Mouse (Mus musculus): ENCODE results near the gene Lsamp. TPM values are rescaled to one million over a fixed set of nuclear protein-coding genes. Genes with fewer than 3 reads are reported as not detected.

Gene Lsamp
- polyA plus RNA-seq, 1 experiment from 2014 or later: 11.8 TPM

GRCm38 (mm10) chr16:40290132-40290531, 306.0 kb downstream of the Lsamp start:
- H3K27me3 ChIP-seq: no peaks in the 10 kb centered on the region
- H3K4me2 ChIP-seq: no peak overlapping the region
- no peak for ATAC-seq (ENCODE audit: insufficient number of reproducible peaks, insufficient read depth, low FRiP score, low TSS enrichment, low read depth)
- H3K9ac ChIP-seq: no peak overlapping the region
- H3K4me3 ChIP-seq: no peak overlapping the region
- WGBS: 57% methylated on average over 4 of the region's 4 CpGs
- no peaks in the 10 kb centered on the region for H3K36me3 ChIP-seq
- peaks cover 5% of the 10 kb centered on the region; the same call in 1 of the 2 replicates for H3K4me1 ChIP-seq
- no peaks in the 10 kb centered on the region for H3K9me3 ChIP-seq
- no peak overlapping the region for H3K27ac ChIP-seq

DNA sequence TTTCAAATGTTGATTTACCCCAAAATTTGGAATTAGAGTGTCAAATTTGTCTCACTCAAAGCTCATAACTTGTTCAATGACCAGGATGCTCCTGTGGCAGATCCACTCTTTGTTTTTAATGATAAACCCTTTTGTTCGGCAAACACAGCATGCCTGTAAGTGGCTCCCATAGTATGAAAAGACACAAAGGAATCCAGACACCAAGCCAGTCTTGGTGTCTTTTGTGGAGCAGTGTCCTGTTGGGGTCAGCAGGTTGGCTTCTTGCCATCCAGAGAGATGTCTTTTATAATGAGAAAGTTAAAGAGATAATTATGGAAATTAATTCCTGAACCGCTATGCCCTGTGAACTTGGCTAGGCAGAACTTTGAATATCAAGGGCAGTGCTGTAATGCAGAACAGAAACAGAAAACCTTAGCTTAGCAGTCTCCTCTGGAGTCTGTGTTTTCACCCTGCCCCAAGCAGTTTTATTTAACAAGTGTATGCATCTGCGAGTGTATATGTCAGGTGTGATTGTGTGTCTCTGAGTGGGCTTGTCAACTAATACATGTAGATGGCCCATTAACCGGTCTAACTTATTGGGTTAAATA, 310.2 kb downstream of the Lsamp start:
- Histone ChIP-seq H3K4me2 (no peak overlapping the region), H3K36me3 (no peaks in the 10 kb centered on the region), H3K9ac (no peak overlapping the region), H3K4me1 (peaks cover 5% of the 10 kb centered on the region; the same call in 1 of the 2 replicates), H3K4me3 (no peak overlapping the region), H3K27me3 (no peaks in the 10 kb centered on the region), H3K27ac (no peak overlapping the region), H3K9me3 (no peaks in the 10 kb centered on the region)
- WGBS: 54% methylated on average over 4 of the region's 4 CpGs
- ATAC-seq (ENCODE audit: insufficient number of reproducible peaks, insufficient read depth, low FRiP score, low TSS enrichment, low read depth): no peak

GRCm38 (mm10) chr16:40295240-40295639, 311.1 kb downstream of the Lsamp start:
- Histone ChIP-seq H3K27me3 (no peaks in the 10 kb centered on the region), H3K9me3 (no peaks in the 10 kb centered on the region), H3K27ac (no peak overlapping the region), H3K4me1 (peaks cover under 1% of the 10 kb centered on the region; the same call in 1 of the 2 replicates), H3K9ac (no peak overlapping the region), H3K36me3 (no peaks in the 10 kb centered on the region), H3K4me3 (no peak overlapping the region), H3K4me2 (no peak overlapping the region)
- no peak for ATAC-seq (ENCODE audit: insufficient number of reproducible peaks, insufficient read depth, low FRiP score, low TSS enrichment, low read depth)
- 61% methylated on average over 7 of the region's 7 CpGs for WGBS

DNA sequence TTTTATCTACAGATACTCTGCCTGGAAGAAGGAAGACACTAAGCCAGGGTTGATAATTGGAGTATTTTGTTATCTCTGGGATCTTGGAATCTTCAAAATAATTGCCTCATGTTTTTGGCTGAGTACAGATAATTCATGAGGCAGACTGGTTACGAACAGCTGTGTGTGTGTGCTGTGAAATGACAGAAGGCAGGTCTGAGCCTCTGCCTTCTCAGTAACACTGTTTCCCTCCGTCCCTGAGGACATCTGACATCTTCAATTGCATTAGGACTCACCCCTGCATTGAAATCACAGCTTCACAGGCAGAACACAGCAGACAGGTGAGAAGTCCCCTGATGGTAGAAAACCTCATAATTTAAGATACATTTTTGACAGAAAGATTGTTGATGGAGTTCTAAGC, 323.5 kb downstream of the Lsamp start:
- no peaks in the 10 kb centered on the region for H3K9me3 ChIP-seq
- H3K9ac ChIP-seq: no peak overlapping the region
- H3K36me3 ChIP-seq: no peaks in the 10 kb centered on the region
- no peak for ATAC-seq (ENCODE audit: insufficient number of reproducible peaks, insufficient read depth, low FRiP score, low TSS enrichment, low read depth)
- no peaks in the 10 kb centered on the region for H3K4me1 ChIP-seq
- 43% methylated on average over 2 of the region's 2 CpGs for WGBS
- H3K4me2 ChIP-seq: no peak overlapping the region
- H3K4me3 ChIP-seq: no peak overlapping the region
- no peaks in the 10 kb centered on the region for H3K27me3 ChIP-seq
- no peak overlapping the region for H3K27ac ChIP-seq

DNA sequence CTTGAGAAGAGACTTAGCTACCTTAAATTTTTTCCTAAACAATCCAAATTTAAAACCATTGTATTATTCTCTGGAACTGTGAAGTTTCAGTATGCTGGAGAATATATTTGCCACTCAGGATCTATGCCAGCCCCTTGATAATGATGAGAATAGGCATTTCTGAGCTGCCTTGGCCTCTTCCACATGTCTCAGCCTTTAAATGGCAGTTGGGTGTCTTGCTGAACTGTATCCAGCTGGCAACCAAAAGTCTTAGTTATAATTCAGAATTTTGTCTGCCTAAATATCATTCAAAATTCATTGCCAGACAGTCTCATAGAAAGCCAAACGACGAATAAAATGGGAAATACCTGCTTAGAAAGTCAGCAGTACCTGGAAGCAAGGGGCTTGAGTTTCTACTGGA, 332.0 kb downstream of the Lsamp start:
- Histone ChIP-seq H3K27me3 (no peaks in the 10 kb centered on the region), H3K4me2 (no peak overlapping the region)

GRCm38 (mm10) chr16:40324811-40325210, 340.6 kb downstream of the Lsamp start:
- H3K4me3 ChIP-seq: no peak overlapping the region
- no peaks in the 10 kb centered on the region for H3K27me3 ChIP-seq
- no peaks in the 10 kb centered on the region for H3K36me3 ChIP-seq
- WGBS: 92% methylated on average over 3 of the region's 3 CpGs
- H3K9me3 ChIP-seq: no peaks in the 10 kb centered on the region
- no peak for ATAC-seq (ENCODE audit: insufficient number of reproducible peaks, insufficient read depth, low FRiP score, low TSS enrichment, low read depth)
- no peak overlapping the region for H3K4me2 ChIP-seq
- H3K9ac ChIP-seq: no peak overlapping the region
- H3K4me1 ChIP-seq: no peaks in the 10 kb centered on the region
- H3K27ac ChIP-seq: no peak overlapping the region

More for the DNA sequence above, 332.0 kb downstream of the Lsamp start:
- Histone ChIP-seq H3K27ac (no peak overlapping the region), H3K9ac (no peak overlapping the region), H3K9me3 (no peaks in the 10 kb centered on the region), H3K4me3 (no peak overlapping the region), H3K4me1 (no peaks in the 10 kb centered on the region), H3K36me3 (no peaks in the 10 kb centered on the region)
- ATAC-seq (ENCODE audit: insufficient number of reproducible peaks, insufficient read depth, low FRiP score, low TSS enrichment, low read depth): no peak
- 90% methylated on average over 2 of the region's 2 CpGs for WGBS

GRCm38 (mm10) chr16:40328249-40328820, 344.2 kb downstream of the Lsamp start:
- ATAC-seq (ENCODE audit: insufficient number of reproducible peaks, insufficient read depth, low FRiP score, low TSS enrichment, low read depth): no peak
- Histone ChIP-seq H3K4me3 (no peak overlapping the region), H3K9me3 (no peaks in the 10 kb centered on the region), H3K36me3 (no peaks in the 10 kb centered on the region), H3K9ac (no peak overlapping the region), H3K27ac (no peak overlapping the region), H3K4me1 (no peaks in the 10 kb centered on the region), H3K4me2 (no peak overlapping the region), H3K27me3 (no peaks in the 10 kb centered on the region)
- WGBS: 83% methylated on average over 7 of the region's 7 CpGs

DNA sequence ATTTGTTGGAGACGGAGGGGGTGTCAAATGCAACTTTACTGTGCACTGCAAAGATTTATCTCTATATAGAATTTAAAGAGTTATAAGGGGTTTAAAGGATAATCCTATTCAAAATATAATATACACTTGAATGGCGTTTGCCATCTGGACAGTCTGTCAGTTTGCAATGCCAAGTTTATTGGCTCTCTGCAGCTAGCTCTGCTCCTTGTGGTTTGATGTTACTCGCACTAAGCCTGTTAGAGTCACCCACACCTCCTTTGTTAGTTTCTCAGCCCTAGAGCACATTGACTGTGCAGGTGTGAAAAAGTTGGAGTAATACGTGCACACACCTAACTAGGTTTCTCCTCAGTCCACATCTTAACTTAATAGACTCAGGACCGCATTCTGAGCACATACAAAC, 385.5 kb downstream of the Lsamp start:
- H3K4me2 ChIP-seq: no peak overlapping the region
- H3K9me3 ChIP-seq: no peaks in the 10 kb centered on the region; the same call in 1 of the 2 replicates
- H3K36me3 ChIP-seq: no peaks in the 10 kb centered on the region
- H3K4me1 ChIP-seq: no peaks in the 10 kb centered on the region
- no peak overlapping the region for H3K4me3 ChIP-seq
- 89% methylated on average over 5 of the region's 5 CpGs for WGBS
- H3K27me3 ChIP-seq: no peaks in the 10 kb centered on the region
- ATAC-seq (ENCODE audit: insufficient number of reproducible peaks, insufficient read depth, low FRiP score, low TSS enrichment, low read depth): no peak
- no peak overlapping the region for H3K9ac ChIP-seq
- no peak overlapping the region for H3K27ac ChIP-seq

- no peak for ATAC-seq (ENCODE audit: insufficient number of reproducible peaks, insufficient read depth, low FRiP score, low TSS enrichment, low read depth)
- Histone ChIP-seq H3K4me1 (no peaks in the 10 kb centered on the region), H3K36me3 (no peaks in the 10 kb centered on the region)
Observed at GRCm38 (mm10) chr16:40371291-40371690, 387.1 kb downstream of the Lsamp start.

GRCm38 (mm10) chr16:40375314-40375713, 391.2 kb downstream of the Lsamp start:
- ATAC-seq (ENCODE audit: insufficient number of reproducible peaks, insufficient read depth, low FRiP score, low TSS enrichment, low read depth): no peak
- Histone ChIP-seq H3K4me3 (no peak overlapping the region), H3K27me3 (no peaks in the 10 kb centered on the region), H3K36me3 (no peaks in the 10 kb centered on the region), H3K27ac (no peak overlapping the region), H3K9ac (no peak overlapping the region), H3K4me2 (no peak overlapping the region), H3K4me1 (no peaks in the 10 kb centered on the region), H3K9me3 (no peaks in the 10 kb centered on the region)
- WGBS: 80% methylated on average over 4 of the region's 4 CpGs

More at GRCm38 (mm10) chr16:40371291-40371690, 387.1 kb downstream of the Lsamp start:
- Histone ChIP-seq H3K4me2 (no peak overlapping the region), H3K4me3 (no peak overlapping the region), H3K9me3 (no peaks in the 10 kb centered on the region), H3K27me3 (no peaks in the 10 kb centered on the region), H3K27ac (no peak overlapping the region), H3K9ac (no peak overlapping the region)
- 93% methylated on average over 1 of the region's 1 CpGs for WGBS

DNA sequence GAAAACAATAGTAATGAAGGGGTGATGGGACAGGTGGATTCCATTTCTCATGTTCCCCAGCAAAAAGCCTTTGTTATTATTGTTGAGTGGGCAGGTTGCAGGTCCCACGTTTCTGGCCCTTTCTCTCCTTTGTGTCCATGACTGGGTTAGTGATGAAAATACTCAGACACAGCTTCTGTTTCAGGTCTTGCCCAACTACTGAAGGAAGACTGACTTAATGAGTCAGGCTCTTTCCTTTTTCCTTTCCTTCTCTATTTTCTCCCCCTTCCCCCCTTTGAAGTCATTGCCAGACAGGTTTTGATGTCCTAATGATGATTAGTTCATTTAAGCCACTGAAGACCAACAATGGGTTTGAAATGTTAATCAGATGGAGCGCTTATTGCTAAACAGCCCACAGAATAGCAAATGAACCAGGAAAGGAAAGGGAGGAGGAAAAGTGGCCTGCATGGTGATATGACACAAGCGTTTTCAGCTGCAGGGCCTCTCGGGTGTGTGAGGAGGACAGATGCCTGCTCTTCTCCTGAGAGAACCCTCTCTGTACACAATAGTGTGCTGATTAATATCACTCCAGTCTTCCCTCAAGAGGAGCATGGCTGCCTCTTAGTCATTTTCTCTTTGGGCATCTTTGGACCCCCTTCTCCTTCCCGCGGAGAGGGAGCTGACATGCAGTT, 393.1 kb downstream of the Lsamp start:
- no peaks in the 10 kb centered on the region for H3K27me3 ChIP-seq
- H3K4me3 ChIP-seq: no peak overlapping the region
- no peak overlapping the region for H3K9ac ChIP-seq
- H3K27ac ChIP-seq: no peak overlapping the region
- H3K9me3 ChIP-seq: no peaks in the 10 kb centered on the region
- no peaks in the 10 kb centered on the region for H3K36me3 ChIP-seq
- ATAC-seq (ENCODE audit: insufficient number of reproducible peaks, insufficient read depth, low FRiP score, low TSS enrichment, low read depth): no peak
- no peaks in the 10 kb centered on the region for H3K4me1 ChIP-seq
- WGBS: 80% methylated on average over 6 of the region's 6 CpGs
- no peak overlapping the region for H3K4me2 ChIP-seq

DNA sequence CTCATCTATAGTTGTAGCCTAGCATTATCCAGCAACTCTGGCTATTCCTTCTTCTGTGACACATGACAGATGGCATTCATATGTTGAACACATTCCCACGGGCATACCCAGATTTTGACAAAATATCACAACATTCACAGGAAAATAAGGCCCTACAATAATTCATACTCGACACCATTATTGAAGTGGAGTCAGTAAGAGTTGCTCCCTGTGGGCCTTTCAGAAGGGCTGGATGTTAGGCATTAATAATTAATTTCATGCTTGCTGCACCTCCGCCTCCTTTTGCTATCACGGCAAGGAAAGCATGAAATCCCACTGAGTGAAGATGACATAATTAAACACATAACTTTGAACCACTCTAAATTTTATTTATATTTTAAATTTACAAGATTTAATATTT, 407.9 kb downstream of the Lsamp start:
- no peak for ATAC-seq (ENCODE audit: insufficient number of reproducible peaks, insufficient read depth, low FRiP score, low TSS enrichment, low read depth)
- Histone ChIP-seq H3K36me3 (no peaks in the 10 kb centered on the region), H3K4me2 (no peak overlapping the region), H3K27ac (no peak overlapping the region), H3K4me3 (no peak overlapping the region), H3K27me3 (no peaks in the 10 kb centered on the region), H3K9me3 (no peaks in the 10 kb centered on the region), H3K9ac (no peak overlapping the region), H3K4me1 (no peaks in the 10 kb centered on the region)
- 62% methylated on average over 4 of the region's 4 CpGs for WGBS

Data from embryonic facial prominence, embryonic 13.5 days (tissue).